ENCODE assay signal across 21 mouse cellular contexts in genomic region chr16:68400591-68400990, GRCm38 (mm10).
DNase-seq lines count a peak whose midpoint lies in the region; ATAC-seq lines count a peak whose summit lies in the region.
"Had no signal": no experiment of that assay in that cellular context is flagged by ENCODE, and none has a peak within 500 bp of the region (broad histone marks: within the 10 kb centered on the region; RNA-seq: fewer than 3 reads in every experiment).

No protein-coding gene starts in this region.

- no peak for ATAC-seq in erythroblast, adult 5-6 weeks (replicated peaks; ENCODE audit: low FRiP score, poor library complexity, severe bottlenecking)
- ATAC-seq: forebrain, embryonic 13.5 days; forebrain, embryonic 16.5 days; hindbrain, embryonic 16.5 days; intestine, embryonic 15.5 days; Patski had no signal

- DNase-seq in cerebellum, adult 11 months = peak; percentile 3
- DNase-seq in cerebellum, adult 8-10 months = no peak
- peak; percentile 34 for DNase-seq in brain, adult 2 months (ENCODE audit: low read depth, low spot score)
- peak; percentile 21 for DNase-seq in cerebellum, adult 9-11 months
- peak; percentile 66 to 75 for DNase-seq in cerebellum, postnatal 25 days
- no peak for DNase-seq in liver
- DNase-seq: adrenal gland, postnatal 10 days; adrenal gland, postnatal 36 days; B cell, adult 2 months; gastrocnemius, postnatal 10 days; gastrocnemius, postnatal 36 days; heart, adult 2 months; heart, postnatal 14 days; kidney, adult 11 months; kidney, adult 8-10 months had no signal

Comparison
In these comparisons a context has a peak if more than half of its experiments do, and no peak if none do; other contexts are left out.
1. DNase-seq: peak in cerebellum, adult 11 months (single experiment), brain, adult 2 months (single experiment), cerebellum, adult 9-11 months (single experiment) and cerebellum, postnatal 25 days (2 of 2); none in cerebellum, adult 8-10 months (single experiment) and liver (single experiment).